Mouse (Mus musculus) urinary bladder, adult 2 months (tissue): Measurements from ENCODE around the gene Olfr1124. TPM values are rescaled to one million over a fixed set of nuclear protein-coding genes. Genes with fewer than 3 reads are reported as not detected.
"Not testable (repeated sequence)": the region's sequence is repeated elsewhere in the genome, so short reads cannot be mapped to it uniquely, and the experiment has no call there.

Experiments used
- DNase-seq: peaks from one replicate; pipeline ENCODE4 v3.0.0; 2022; ENCODE audit warnings: low spot score
- polyA plus RNA-seq: library from polyadenylated mRNA; depleted of rRNA; stranded (reverse); fragments of >200 nt; gene quantifications from 2 replicates; pipeline ENCODE4 v1.2.3, GENCODE M21; 2012; rRNA removed

Olfr1124 gene
- polyA plus RNA-seq: not detected in 2 replicates

GRCm38 (mm10) chr2:87429975-87430374, at the start of gene Olfr1124:
Gene Olfr1124 (plus strand): TSS chr2:87430275.
- no peak for DNase-seq

GRCm38 (mm10) chr2:87383935-87384334, 46.1 kb upstream of the Olfr1124 start:
- no peak for DNase-seq

GRCm38 (mm10) chr2:87385549-87385948, 44.5 kb upstream of the Olfr1124 start, which contains the start of gene Olfr1122:
Gene Olfr1122 (plus strand): TSS chr2:87385849.
- DNase-seq: no peak

GRCm38 (mm10) chr2:87393605-87394004, 36.5 kb upstream of the Olfr1124 start:
- not testable (repeated sequence) for DNase-seq

- not testable (repeated sequence) for DNase-seq
Measured at GRCm38 (mm10) chr2:87394686-87395085, 35.4 kb upstream of the Olfr1124 start.

GRCm38 (mm10) chr2:87416335-87416734, 13.7 kb upstream of the Olfr1124 start, which contains the start of gene Olfr1123:
Gene Olfr1123 (plus strand): TSS chr2:87416635.
- no peak for DNase-seq

- DNase-seq: no peak
Measured at GRCm38 (mm10) chr2:87437731-87438130, 7.7 kb downstream of the Olfr1124 start.

GRCm38 (mm10) chr2:87453662-87454061, 23.6 kb downstream of the Olfr1124 start, which contains the start of gene Olfr1126:
Gene Olfr1126 (plus strand): TSS chr2:87453962.
- DNase-seq: no peak

GRCm38 (mm10) chr2:87461769-87462168, 31.7 kb downstream of the Olfr1124 start:
- no peak for DNase-seq

- DNase-seq: no peak
Measured at GRCm38 (mm10) chr2:87480207-87480606, 50.1 kb downstream of the Olfr1124 start.

GRCm38 (mm10) chr2:87481158-87481557, 51.1 kb downstream of the Olfr1124 start:
- DNase-seq: no peak

GRCm38 (mm10) chr2:87482276-87482675, 52.2 kb downstream of the Olfr1124 start:
- no peak for DNase-seq

Other genes starting within 250 kb of the Olfr1124 start
- not detected in 2 replicates for gene Olfr1112, start 242.5 kb upstream of the Olfr1124 start, polyA plus RNA-seq
- not detected in 2 replicates for gene Olfr1113, start 221.3 kb upstream of the Olfr1124 start, polyA plus RNA-seq
- gene Olfr1115, start 182.3 kb upstream of the Olfr1124 start, polyA plus RNA-seq: not detected in 2 replicates
- gene Olfr1116, start 162.7 kb upstream of the Olfr1124 start, polyA plus RNA-seq: not detected in 2 replicates
- gene Olfr1118, start 122.7 kb upstream of the Olfr1124 start, polyA plus RNA-seq: not detected in 2 replicates
- gene Olfr1120, start 75.5 kb upstream of the Olfr1124 start, polyA plus RNA-seq: not detected in 2 replicates
- gene Olfr1121, start 60.4 kb upstream of the Olfr1124 start, polyA plus RNA-seq: not detected in 2 replicates
- gene Olfr1122, start 44.4 kb upstream of the Olfr1124 start, polyA plus RNA-seq: not detected in 2 replicates
- not detected in 2 replicates for gene Olfr1123, start 13.6 kb upstream of the Olfr1124 start, polyA plus RNA-seq
- not detected in 2 replicates for gene Olfr1126, start 23.7 kb downstream of the Olfr1124 start, polyA plus RNA-seq
- not detected in 2 replicates for gene Pramel7, start 66.8 kb downstream of the Olfr1124 start, polyA plus RNA-seq
- not detected in 2 replicates for gene Pramel6, start 76.3 kb downstream of the Olfr1124 start, polyA plus RNA-seq
- gene Olfr153, start 101.5 kb downstream of the Olfr1124 start, polyA plus RNA-seq: not detected in 2 replicates
- not detected in 2 replicates for gene Olfr1128, start 115.3 kb downstream of the Olfr1124 start, polyA plus RNA-seq
- gene Olfr1129, start 143.6 kb downstream of the Olfr1124 start, polyA plus RNA-seq: not detected in 2 replicates
- gene Olfr1130, start 175.9 kb downstream of the Olfr1124 start, polyA plus RNA-seq: not detected in 2 replicates
- not detected in 2 replicates for gene Olfr1131, start 196.8 kb downstream of the Olfr1124 start, polyA plus RNA-seq
- gene Olfr1132, start 207.3 kb downstream of the Olfr1124 start, polyA plus RNA-seq: not detected in 2 replicates
- not detected in 2 replicates for gene Olfr1133, start 217.1 kb downstream of the Olfr1124 start, polyA plus RNA-seq
- gene Olfr1134, start 228.2 kb downstream of the Olfr1124 start, polyA plus RNA-seq: not detected in 2 replicates
- not detected in 2 replicates for gene Olfr1135, start 243.4 kb downstream of the Olfr1124 start, polyA plus RNA-seq